Mouse (Mus musculus) CD4-positive, CD25-positive, alpha-beta regulatory T cell, adult 4 months (primary cell): ENCODE data around the gene Cbl. TPM values are rescaled to one million over a fixed set of nuclear protein-coding genes. Genes with fewer than 3 reads are reported as not detected.
"Not testable (repeated sequence)": the region's sequence is repeated elsewhere in the genome, so short reads cannot be mapped to it uniquely, and the experiment has no call there.

Source experiments
- ATAC-seq: one replicate; pipeline ENCODE4 v1.8.0; 2017
- polyA plus RNA-seq, 2 experiments: library from polyadenylated mRNA; unstranded; fragments of 100-300 nt; shearing (Covaris generic); gene quantifications; one replicate each; pipeline ENCODE4 v1.2.1; 2017

The Cbl gene
- polyA plus RNA-seq, 2 experiments from 2014 or later: 22.7 to 23.0 TPM

DNA sequence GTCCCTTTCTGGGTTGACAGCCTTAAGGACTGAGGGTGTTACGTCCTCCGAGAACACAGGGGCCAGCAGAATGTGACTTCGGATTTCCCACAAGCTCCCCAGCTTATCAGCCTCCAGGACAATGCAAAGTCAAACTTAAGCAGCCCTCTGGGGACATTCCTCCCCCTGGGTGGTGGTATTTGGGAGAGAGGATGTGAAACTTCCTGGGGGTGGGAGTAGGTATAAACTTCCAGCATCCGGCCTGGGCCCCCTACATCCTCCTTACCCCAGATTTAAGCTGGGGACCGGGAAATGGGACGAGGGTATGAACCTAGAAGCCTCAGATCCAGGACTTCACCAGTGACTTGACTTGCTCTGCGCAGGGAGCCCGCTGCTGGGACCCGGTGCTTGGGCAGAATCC, 104.2 kb downstream of the Cbl start:
- no peak for ATAC-seq

DNA sequence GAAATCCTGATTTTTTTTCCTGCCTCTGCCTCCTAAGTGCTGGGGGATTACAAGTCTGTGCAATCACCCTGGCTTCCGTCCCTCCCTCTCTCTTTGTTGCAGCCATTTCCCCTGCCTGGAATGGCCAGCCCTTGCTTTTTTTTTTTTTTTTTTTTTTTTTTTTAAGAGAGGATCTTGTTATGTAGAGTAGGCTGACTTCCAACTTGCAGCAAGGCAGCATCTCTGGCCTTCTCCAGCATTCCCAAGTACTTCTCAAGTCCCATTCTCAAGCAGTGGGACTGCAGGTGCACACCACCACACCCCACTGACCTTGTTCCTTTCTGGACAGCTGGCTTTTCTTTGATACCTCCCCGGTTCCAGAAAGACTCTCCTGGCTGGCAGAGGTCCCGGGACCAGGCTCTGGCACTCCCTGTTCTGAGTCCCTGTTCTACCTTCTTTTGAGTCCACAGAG, 106.5 kb downstream of the Cbl start:
- no peak for ATAC-seq

DNA sequence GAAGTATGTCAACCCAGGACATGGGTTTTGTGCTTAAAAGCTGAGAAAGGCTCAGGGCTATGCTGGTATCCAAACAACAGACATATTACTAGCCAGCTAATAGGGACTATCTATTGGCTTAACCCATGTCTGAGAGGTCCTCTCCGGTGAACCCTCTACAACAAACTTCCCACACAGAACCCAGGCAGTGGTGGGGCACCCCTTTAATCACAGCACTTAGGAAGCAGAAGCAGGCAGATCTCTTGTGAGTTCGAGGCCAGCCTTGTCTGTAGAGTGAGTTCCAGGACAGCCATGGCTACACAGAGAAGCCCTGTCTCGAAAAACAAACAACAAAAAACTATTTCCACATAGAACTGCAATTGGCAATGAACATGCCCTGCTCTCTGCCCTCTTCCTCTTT, 107.1 kb downstream of the Cbl start:
- no peak for ATAC-seq

DNA sequence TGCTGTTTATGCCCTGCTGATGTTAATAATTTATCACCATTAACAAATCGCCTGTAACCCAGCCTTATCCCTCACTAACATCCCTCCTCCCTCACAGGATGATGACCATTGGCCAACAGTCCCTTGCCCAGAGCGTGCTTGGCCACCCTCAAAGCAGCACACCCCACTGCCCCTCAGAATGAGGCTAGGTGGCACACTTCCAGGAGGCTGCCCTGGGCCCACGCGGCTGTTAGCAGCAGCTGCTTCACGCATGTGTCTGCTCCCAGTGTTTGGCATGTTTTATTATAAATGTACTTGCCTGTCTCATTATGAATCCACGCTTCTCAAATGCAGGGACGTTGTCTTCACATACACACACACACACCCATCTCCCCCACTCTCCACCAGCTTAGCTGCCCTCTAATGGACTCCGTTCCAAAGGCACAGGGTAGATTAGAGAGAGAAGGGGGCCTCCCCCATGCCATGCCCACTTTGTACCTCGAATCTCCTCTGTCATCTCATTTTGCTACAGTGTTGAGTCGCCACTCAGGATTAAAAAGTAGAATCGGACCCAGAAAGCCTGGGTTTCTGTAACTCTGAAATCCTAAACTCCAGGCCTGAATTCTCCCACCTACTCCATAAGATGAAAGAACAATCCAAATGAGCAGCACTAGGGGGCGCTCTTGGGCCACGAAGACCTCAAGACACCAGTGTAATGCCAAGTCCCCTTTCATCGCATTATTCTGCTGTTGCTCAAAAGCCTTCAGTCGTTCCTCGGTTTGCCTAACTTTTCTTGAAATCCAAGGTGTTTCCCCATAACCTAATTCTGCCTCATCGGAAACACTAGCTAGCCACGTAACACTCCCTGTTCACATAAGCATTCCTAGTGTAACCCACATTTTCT, 108.1 kb downstream of the Cbl start:
- ATAC-seq: peak; percentile 46

DNA sequence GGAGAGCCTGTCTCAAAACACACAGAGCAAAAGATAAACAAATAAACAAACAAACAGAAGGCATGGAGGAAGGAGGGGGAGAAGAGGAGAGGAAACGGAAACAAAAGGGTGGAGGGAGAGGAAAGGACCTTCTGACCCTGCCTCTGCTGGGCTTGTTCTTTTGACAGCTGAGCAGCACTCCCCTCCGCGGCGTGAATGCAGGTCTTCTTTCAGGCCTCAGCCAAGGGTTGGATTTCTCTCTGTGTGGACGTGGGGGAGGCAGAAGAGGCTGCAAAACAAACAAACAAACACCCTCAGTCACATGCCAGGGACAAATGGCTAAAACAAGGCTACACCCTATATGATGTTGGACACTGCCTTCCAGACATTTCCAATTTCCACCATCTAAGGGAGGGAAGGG, 108.8 kb downstream of the Cbl start:
- no peak for ATAC-seq

DNA sequence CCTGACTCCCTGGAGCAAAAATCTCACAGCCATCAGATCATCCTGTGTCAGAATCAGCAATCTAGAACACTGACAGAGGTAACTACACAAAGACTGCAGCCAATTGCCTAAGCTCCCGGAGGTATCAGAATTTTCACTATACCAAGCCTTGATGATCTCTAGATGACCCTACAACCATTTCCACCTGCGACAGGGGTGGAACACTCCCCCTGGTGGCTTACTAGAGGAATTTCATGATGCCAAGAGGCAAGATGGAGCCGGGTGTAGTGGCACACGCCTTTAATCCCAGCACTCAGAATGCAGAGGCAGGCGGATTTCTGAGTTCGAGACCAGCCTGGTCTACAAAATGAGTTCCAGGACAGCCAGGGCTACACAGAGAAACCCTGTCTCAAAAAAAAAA, 109.5 kb downstream of the Cbl start:
- ATAC-seq: peak; percentile 60

DNA sequence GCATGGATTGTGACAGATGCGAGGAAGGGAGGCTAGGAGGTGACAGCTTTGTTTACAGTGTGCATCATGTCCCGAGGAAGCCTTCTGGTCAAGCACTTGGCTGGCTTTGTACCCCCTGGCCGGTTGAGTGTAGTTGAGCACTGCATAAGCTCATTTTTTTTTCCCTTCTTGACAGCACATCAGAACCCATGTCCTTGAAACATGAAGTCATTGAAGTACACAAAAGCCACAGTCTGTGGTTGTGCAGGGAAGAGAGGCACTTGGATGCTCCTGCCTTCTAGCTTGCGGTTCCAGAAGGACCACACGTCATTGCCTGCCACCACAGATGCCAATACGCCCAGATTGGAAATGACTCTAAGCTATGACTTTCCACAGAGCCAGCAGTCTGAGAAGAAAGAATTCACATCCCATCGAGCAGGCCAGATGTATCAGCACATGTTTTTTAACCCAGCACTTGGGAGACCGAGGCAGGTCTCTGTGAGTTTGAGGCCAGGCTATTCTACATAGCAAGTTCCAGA, 113.8 kb downstream of the Cbl start:
- no peak for ATAC-seq

DNA sequence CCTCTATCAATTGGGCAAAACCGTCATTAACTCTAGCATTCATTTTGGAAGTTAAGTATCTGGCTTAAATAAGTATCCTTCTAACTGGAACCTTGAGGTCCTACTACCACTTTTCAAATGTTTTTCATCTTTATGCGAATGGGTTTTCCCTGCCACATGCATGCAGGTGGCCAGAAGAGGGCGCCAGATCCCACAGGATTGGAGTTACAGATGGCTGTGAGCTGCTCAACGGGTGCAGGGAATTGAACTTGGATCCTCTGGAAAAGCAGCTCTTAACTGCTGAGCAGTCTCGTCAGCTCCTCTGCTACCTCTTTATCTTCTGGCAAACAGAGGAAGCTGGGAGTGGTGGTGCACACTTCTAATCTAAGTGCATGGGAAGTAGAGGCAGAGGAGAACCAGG, 114.8 kb downstream of the Cbl start:
- ATAC-seq: no peak

DNA sequence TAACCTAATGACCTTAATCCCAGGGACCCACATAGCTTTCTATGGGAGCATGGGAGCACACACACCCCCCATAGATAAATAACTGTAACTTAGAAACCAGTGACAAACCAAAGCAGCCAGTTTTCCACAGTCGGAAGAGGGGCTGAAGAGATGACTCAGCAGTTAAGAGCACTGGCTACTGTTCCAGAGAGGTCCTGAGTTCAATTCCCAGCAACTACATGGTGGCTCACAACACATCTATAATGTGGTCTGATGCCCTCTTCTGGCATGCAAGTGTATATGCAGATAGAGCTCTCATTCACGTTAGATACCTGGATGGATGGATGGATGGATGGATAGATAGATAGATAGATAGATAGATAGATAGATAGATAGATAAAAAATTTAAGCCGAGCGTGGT, 117.7 kb downstream of the Cbl start:
- ATAC-seq: no peak

DNA sequence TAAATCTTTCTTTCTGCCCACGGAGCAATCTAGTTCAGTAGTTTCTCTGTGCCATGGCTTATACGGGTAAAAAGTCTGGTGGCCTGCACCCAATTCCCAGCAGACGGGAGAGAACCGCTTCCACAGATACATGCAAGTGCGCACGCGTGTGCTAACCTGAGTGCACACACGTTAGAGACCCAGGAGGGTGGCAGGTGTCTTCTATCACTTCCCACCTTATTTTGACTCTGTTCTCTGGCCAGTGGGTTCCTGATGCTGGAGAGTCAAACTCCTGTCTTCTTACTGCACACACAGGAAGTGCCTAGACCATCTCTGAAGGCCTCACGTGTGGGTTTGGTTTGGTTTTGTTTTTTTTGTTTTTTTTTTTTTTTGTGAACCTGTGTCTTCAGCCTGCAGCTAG, 118.2 kb downstream of the Cbl start:
- no peak for ATAC-seq

DNA sequence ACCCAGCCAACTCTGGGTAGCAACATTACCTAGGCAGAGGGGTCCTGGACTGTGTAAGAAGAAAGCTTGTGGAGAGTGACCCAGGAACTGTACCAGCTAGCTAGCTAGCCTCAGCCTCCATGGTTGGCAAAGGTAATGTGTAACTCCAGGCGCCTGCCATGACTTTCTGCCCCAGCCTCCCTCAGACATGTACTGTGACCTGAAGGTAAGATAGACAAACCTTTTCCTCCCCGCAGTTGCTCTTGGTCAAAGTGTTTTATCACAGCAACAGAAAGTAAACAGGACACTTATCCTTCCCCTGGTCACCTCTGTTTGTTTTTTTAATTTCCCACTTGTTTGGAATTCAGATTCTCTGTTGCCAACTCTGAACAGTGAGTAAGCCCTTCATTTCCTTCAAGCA, 119.4 kb downstream of the Cbl start:
- no peak for ATAC-seq

DNA sequence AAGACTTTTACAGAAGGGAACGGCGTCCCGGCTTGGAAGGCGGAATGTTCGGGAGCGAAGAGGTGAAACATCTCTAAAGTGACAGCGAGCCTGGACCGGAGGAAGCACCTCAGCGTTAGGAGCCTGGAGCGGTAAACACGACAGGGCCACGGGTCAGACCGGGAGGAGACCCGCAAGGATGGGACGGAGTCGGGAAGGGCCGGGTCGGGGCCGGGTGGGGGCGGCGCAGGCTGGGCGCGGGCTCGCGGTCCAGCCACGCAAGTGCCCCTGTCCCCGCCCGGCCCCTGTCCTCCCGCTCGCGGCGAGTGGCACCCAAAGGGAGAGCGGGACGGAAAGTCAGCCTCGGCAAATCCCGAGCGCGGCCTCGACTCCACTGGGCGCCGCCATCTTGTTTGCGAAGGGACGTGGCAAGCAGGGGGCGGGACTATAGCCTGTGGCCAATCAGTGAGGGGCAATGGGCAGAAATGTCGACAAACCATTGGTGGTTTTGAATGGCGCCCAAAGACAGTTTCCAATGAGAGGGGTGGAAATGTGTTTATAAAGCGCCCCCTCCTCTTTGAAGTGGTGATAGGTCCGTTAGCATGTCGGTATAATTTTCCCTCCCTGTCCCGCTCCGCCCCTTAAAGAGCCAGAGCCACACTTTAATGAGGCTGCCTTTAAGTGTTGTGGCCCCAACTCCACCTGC, 120.6 kb downstream of the Cbl start, which contains the start of the genes Gm49380 and Rnf26:
Gm49380 (minus strand) TSS at position 396 of the 685 bp plus-strand sequence.
Rnf26 (minus strand) TSS at position 413 of the 685 bp plus-strand sequence.
- peak; percentile 99 for ATAC-seq

DNA sequence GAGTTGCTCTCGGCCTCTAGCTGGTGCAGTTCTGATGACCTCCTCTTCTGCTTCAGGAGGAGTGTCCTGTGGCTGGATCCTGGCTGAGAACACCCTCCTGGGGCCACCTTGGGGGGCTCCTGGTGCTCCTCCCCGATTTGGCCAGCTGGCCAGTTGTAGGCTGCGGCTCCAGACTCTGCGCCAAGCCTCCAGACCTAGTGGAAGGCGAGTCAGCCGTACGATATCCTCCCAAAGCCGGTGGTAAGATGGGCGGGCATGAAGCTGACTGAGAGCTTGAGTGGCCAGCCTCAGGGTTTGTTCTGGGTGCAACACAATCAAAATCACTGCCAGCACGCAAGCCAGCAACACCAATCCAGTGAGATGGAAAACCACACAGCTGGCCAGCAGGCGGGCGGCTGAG, 121.9 kb downstream of the Cbl start:
- not testable (repeated sequence) for ATAC-seq

DNA sequence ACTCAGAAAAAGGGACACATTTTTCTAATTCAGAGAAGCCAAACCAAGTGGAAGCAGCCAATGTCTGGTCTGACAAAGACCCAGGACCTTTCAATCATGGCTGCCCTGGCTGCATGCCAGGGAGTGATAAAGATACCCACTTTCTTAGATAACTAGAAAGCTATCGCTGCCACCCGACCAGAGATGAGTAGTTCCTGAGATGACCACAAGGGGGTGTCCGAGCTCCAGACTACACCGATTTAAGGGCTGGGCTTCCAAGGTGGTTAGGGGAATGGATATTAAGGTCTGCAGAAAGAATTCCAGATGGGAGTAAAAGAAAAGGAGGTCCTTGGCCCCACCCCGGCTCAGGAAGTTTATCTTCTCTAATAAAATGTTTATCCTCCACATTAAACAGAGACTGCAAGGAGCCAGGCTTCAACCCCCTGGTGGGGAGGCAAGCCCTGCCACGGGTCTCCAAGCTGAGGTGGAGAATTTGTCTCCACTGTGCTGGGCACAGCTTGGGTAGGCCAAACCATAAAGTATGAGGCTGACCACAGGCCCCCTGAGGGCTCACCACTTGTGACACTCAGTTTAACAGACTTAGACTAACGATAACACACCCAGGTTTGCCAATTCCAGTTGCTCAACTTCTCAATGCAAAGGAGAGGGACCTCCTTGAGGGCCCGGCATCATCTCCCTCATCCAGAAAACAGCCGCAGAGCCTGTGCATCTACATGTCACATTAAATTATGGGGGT, 124.3 kb downstream of the Cbl start:
- no peak for ATAC-seq

DNA sequence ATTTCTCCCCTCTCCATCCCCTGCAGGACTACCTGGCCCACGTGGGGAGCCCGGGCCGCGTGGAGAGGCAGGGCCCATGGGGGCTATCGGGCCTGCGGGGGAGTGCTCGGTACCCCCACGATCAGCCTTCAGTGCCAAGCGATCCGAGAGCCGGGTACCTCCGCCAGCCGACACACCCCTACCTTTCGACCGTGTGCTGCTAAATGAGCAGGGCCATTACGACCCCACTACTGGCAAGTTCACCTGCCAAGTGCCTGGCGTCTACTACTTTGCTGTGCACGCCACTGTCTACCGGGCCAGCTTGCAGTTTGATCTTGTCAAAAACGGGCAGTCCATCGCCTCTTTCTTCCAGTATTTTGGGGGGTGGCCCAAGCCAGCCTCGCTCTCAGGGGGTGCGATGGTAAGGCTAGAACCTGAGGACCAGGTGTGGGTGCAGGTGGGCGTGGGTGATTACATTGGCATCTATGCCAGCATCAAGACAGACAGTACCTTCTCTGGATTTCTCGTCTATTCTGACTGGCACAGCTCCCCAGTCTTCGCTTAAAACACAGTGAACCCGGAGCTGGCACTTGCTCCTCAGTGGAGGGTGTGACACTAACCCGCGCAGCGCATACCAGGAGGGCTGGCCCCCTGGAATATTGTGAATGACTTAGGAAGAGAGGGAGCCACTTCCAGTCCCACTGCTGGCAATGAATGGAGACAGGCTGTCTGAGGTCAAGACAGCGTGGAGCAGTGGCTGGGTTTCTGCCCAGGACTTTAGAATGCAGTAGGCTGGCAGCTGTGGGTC, 125.4 kb downstream of the Cbl start:
- no peak for ATAC-seq

DNA sequence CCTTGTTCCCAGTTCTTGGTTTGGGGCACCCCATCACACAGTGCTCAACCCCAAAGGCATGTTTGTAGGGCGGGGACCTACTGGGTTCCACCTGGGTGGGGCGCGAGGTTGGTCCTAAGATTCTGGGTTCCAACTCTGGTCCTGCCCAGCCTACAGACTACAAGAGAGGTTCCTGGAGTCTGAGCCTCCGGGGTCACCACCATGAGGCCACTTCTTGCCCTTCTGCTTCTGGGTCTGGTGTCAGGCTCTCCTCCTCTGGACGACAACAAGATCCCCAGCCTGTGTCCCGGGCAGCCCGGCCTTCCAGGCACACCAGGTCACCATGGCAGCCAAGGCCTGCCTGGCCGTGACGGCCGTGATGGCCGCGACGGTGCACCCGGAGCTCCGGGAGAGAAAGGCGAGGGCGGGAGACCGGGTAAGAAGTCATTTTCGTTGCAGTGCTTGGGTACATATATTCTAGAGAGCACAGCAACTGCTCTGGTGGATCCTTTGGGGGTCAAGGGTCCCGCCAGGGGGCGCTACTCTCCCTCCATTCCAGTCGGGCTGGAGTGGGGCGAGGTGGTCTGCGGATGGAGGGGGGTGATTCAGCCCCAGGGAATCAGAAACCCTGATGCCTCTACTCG, 126.2 kb downstream of the Cbl start:
- ATAC-seq: no peak

DNA sequence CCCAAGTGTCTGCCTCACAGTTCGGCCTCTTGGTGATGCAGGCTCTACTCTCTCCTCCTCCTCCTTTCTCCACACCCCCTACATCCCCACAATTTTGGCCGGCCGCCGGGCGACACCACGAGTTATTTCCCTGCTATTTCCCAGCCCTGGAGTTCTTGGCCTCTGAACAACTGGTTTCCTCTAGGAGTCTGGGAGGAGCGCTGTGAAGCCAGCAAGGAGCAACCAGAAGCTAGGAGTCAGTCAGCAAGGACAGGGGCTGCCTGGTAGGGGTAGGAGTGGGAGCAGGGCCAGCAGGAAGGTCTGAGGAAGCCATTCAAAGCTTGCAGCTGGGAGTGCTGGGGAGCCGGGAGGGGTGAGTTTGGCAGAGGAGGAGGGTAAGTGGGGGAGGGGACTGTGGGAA, 126.7 kb downstream of the Cbl start, which contains the start of gene C1qtnf5:
C1qtnf5 (plus strand) TSS at position 136 of the 400 bp plus-strand sequence.
- ATAC-seq: no peak

DNA sequence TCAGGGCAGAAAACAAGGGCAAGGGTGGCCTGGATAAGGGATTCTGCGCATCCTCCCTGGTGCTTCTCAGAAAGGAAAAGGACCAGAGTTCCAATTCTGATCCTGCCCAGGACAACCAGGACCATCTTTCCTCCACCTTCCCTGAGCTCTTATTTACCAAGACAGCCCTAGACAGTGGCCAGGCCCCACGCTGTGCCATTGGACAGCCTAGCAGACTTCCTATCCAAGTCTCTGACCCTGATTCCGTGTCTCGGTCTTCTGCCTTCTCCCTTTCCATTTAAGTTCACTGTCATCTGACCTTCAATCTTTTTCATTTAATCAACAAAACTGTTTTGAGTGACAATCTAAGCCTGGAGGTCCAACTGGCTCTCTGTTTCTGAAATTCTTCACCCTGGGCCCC, 127.3 kb downstream of the Cbl start:
- no peak for ATAC-seq

DNA sequence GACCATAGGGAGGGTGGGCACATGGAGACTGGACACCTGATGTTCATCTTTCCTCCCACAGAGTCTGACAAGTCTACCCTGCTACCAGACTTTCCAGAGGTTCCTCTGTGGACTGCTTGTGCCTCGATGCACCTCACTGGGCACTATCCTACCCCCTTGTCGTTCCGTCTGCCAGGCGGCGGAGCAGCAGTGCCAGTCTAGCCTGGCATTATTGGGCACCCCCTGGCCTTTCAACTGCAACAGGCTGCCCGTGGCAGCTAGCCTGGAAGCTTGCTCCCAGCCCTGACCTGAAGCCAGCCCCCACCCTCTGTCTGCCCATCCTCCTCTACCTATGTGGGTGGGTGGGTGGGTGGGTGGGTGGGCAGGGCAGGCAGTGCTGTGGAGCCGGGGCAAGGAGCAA, 127.7 kb downstream of the Cbl start:
- ATAC-seq: no peak

DNA sequence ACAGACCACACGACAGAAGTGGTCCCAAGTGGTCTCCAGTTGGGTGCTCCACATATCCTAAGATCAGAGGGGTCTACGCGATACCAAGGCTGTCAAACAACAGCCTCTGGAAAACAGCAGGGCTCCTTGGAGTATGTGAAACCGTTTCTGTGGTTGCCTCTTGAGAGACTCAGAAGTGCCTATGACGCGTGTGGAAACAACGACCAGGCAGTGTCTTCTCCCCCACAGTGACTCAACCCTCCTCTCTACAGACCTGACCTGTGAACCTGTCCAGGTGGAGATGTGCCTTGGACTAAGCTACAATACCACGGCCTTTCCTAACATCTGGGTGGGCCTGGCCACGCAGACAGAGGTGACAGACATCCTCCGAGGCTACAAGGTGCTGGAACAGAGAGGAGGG, 128.1 kb downstream of the Cbl start:
- ATAC-seq: no peak

DNA sequence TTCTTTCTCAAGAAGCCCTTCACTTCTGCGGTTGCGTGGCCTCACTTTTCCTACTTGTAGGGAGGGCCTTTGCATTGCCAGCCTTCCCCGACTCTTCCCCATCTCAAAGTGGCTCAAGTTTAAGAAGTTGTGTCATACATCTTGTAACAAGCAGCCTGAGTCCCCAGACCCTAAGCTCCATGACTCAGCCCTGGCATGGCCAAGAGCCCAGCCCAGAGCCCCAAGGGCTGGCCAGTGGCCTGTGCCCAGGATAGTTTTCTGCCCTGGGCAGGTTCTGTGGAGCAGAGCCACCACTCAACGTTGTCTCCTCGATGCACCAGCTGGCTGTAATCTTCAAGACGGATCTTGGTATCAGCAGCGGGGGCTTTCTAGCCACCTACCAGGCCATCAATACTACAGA, 129.0 kb downstream of the Cbl start:
- no peak for ATAC-seq

DNA sequence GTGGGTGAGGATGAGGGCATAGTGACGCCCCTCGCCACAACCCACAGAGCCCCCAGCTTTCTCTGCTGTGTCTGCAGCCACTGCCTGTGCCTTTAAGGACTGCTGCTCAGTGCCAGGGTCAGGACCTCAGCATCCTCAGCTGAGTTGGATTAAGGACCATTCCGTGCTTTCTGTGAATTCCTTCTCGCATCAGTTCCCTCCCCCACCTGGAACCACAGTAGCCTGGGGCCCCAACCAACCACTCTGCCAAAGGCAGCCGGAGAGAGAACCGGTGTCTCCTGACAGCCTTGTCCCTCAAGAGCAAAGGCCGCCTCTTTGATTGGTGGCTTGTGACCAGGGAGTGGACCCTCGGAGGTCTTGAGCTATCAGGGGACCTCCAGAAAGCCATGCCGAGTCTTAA, 132.4 kb downstream of the Cbl start, which contains the start of gene Mfrp:
Mfrp (plus strand) TSS at position 240 of the 400 bp plus-strand sequence.
- ATAC-seq: no peak
